Mouse (Mus musculus) liver, adult 2 months (tissue): ENCODE results near the gene Alas2. TPM values are rescaled to one million over a fixed set of nuclear protein-coding genes. Genes with fewer than 3 reads are reported as not detected.

Experiments
- DNase-seq: peaks from one replicate; pipeline ENCODE4 v3.0.0-alpha.2; 2011; ENCODE audit warnings: low read depth, low spot score; ENCODE audit errors: extremely low read depth
- H3K27ac ChIP-seq: fragments of 200-500 bp; replicated peaks from 2 replicates; pipeline ENCODE4 v1.5.1; 2012; ENCODE audit warnings: low read depth, mild to moderate bottlenecking, control low read depth, inconsistent platforms, low read length; ENCODE audit not compliant: insufficient read depth
- H3K27me3 ChIP-seq: fragments of 200-500 bp; 2 replicates; pipeline ENCODE4 v1.6.1; 2012; ENCODE audit warnings: mild to moderate bottlenecking, moderate library complexity, low read length, inconsistent platforms; ENCODE audit not compliant: control insufficient read depth, insufficient read depth
- H3K36me3 ChIP-seq: fragments of 200-500 bp; 2 replicates; pipeline ENCODE4 v1.6.1; 2012; ENCODE audit warnings: low read length, inconsistent platforms; ENCODE audit not compliant: control insufficient read depth, insufficient read depth
- H3K4me1 ChIP-seq: fragments of 200-500 bp; 2 replicates; pipeline ENCODE4 v1.6.1; 2011; ENCODE audit warnings: low read length; ENCODE audit not compliant: control insufficient read depth, insufficient read depth
- H3K4me3 ChIP-seq: fragments of 200-500 bp; 2 replicates; pipeline ENCODE4 v1.5.1; 2011; ENCODE audit warnings: low read depth, mild to moderate bottlenecking, control low read depth, low read length, moderate library complexity; ENCODE audit not compliant: insufficient read depth
- H3K79me2 ChIP-seq: fragments of 200-500 bp; 2 replicates; pipeline ENCODE4 v1.6.1; 2012; ENCODE audit warnings: inconsistent platforms, mild to moderate bottlenecking, low read length, moderate library complexity; ENCODE audit not compliant: control insufficient read depth, insufficient read depth
- H3K9ac ChIP-seq: fragments of 200-500 bp; 2 replicates; pipeline ENCODE4 v1.6.1; 2012; ENCODE audit warnings: low read depth, mild to moderate bottlenecking, control low read depth, inconsistent platforms, low read length
- CTCF ChIP-seq: fragments of 200-500 bp; IDR thresholded peaks from 2 replicates; pipeline ENCODE4 v1.5.1; 2011; ENCODE audit warnings: low read depth, low read length, control low read depth
- POLR2A ChIP-seq: fragments of 200-500 bp; IDR thresholded peaks from 2 replicates; pipeline ENCODE4 v1.6.1; 2011; ENCODE audit warnings: low read length, control low read depth; ENCODE audit not compliant: insufficient read depth; ENCODE audit errors: extremely low read depth
- WGBS: fragments of 180-500 bp; shearing (Covaris S2); methylation state at CpG from one replicate; pipeline ENCODE4 v1.1.7; 2018; 5-methylcytosine and 5-hydroxymethylcytosine counted together
- polyA plus RNA-seq: library from polyadenylated mRNA; depleted of rRNA; stranded (reverse); fragments of >200 nt; gene quantifications from 2 replicates; pipeline ENCODE4 v1.2.3, GENCODE M21; 2012; rRNA removed
- total RNA-seq: library from RNA; depleted of rRNA; stranded (reverse); fragments of >200 nt; gene quantifications from 2 replicates; pipeline ENCODE4 v1.2.3, GENCODE M21; 2014; rRNA removed

Gene Alas2
- 15.8 and 28.4 TPM in 2 replicates for total RNA-seq
- 41.1 and 48.4 TPM in 2 replicates for polyA plus RNA-seq

GRCm38 (mm10) chrX:150547239-150547638, at the start of gene Alas2:
TSS of gene Alas2 (plus strand) at chrX:150547375.
- no peak within 1 kb of the TSS for H3K4me3 ChIP-seq
- H3K4me1 ChIP-seq = peaks cover 12% of the 10 kb centered on the region
- H3K79me2 ChIP-seq = no peaks in the 10 kb centered on the region
- no peak within 1 kb of the TSS for H3K9ac ChIP-seq
- H3K27ac ChIP-seq = peak within 1 kb of the TSS; percentile 59
- peak; percentile 52 for DNase-seq
- TF ChIP-seq POLR2A (no peak), CTCF (no peak)
- H3K36me3 ChIP-seq = no peaks in the 10 kb centered on the region
- no peaks in the 10 kb centered on the region for H3K27me3 ChIP-seq
- 26% methylated on average over 3 of the region's 5 CpGs for whole genome bisulfite sequencing

GRCm38 (mm10) chrX:150508696-150509095, 38.5 kb upstream of the Alas2 start:
- no peaks in the 10 kb centered on the region for H3K79me2 ChIP-seq
- peaks cover 2% of the 10 kb centered on the region; the same call in 1 of the 2 replicates for H3K4me1 ChIP-seq
- 75% methylated on average over 6 of the region's 6 CpGs for WGBS
- DNase-seq = no peak
- no peak overlapping the region for H3K9ac ChIP-seq
- H3K27me3 ChIP-seq = no peaks in the 10 kb centered on the region
- no peak overlapping the region for H3K4me3 ChIP-seq
- no peak overlapping the region for H3K27ac ChIP-seq
- no peak for TF ChIP-seq CTCF
- TF ChIP-seq POLR2A = no peak
- no peaks in the 10 kb centered on the region for H3K36me3 ChIP-seq

- peak; percentile 53 for DNase-seq
- Histone ChIP-seq H3K79me2 (no peaks in the 10 kb centered on the region), H3K36me3 (no peaks in the 10 kb centered on the region), H3K4me1 (peaks cover 2% of the 10 kb centered on the region; the same call in 1 of the 2 replicates), H3K27ac (no peak overlapping the region), H3K4me3 (no peak overlapping the region), H3K9ac (no peak overlapping the region), H3K27me3 (no peaks in the 10 kb centered on the region)
- TF ChIP-seq CTCF = peak; percentile 44; the same call in 1 of the 2 replicates
- no peak for TF ChIP-seq POLR2A
- WGBS = 47% methylated on average over 4 of the region's 4 CpGs
These were observed 36.5 kb upstream of the Alas2 start for GRCm38 (mm10) chrX:150510631-150511030.

- 77% methylated on average over 6 of the region's 6 CpGs for WGBS
- no peaks in the 10 kb centered on the region for H3K27me3 ChIP-seq
- no peaks in the 10 kb centered on the region for H3K79me2 ChIP-seq
- no peak overlapping the region for H3K9ac ChIP-seq
- DNase-seq = no peak
- H3K4me1 ChIP-seq = peaks cover 2% of the 10 kb centered on the region; the same call in 1 of the 2 replicates
- TF ChIP-seq POLR2A (no peak), CTCF (no peak)
- H3K4me3 ChIP-seq = no peak overlapping the region
- H3K36me3 ChIP-seq = no peaks in the 10 kb centered on the region
- H3K27ac ChIP-seq = no peak overlapping the region
These were observed 35.9 kb upstream of the Alas2 start for GRCm38 (mm10) chrX:150511274-150511673.

GRCm38 (mm10) chrX:150514127-150514526, 33.0 kb upstream of the Alas2 start:
- no peak overlapping the region for H3K27ac ChIP-seq
- 95% methylated on average over 1 of the region's 1 CpGs for WGBS

GRCm38 (mm10) chrX:150516015-150516414, 31.2 kb upstream of the Alas2 start:
- DNase-seq = no peak
- TF ChIP-seq POLR2A = no peak
- TF ChIP-seq CTCF = no peak
- Histone ChIP-seq H3K27me3 (no peaks in the 10 kb centered on the region), H3K4me3 (no peak overlapping the region), H3K79me2 (no peaks in the 10 kb centered on the region), H3K36me3 (no peaks in the 10 kb centered on the region), H3K9ac (no peak overlapping the region), H3K4me1 (peaks cover 2% of the 10 kb centered on the region; the same call in 1 of the 2 replicates), H3K27ac (no peak overlapping the region)

More at GRCm38 (mm10) chrX:150514127-150514526, 33.0 kb upstream of the Alas2 start:
- H3K79me2 ChIP-seq = no peaks in the 10 kb centered on the region
- H3K27me3 ChIP-seq = no peaks in the 10 kb centered on the region
- no peak overlapping the region for H3K9ac ChIP-seq
- TF ChIP-seq POLR2A = no peak
- no peak for TF ChIP-seq CTCF
- H3K4me1 ChIP-seq = peaks cover 2% of the 10 kb centered on the region; the same call in 1 of the 2 replicates
- DNase-seq = no peak
- H3K4me3 ChIP-seq = no peak overlapping the region
- H3K36me3 ChIP-seq = no peaks in the 10 kb centered on the region
